Mouse (Mus musculus): ENCODE results near the gene Abcb5. TPM values are rescaled to one million over a fixed set of nuclear protein-coding genes. Genes with fewer than 3 reads are reported as not detected.

Gene Abcb5
- total RNA-seq (2014; rRNA removed) (not detected in 2 replicates), polyA plus RNA-seq (2015; fragmentation: Nextera tagmentation; extraction: Ambion mirVana) (0.04 TPM in 1 of 2 replicates, not detected in the other)

DNA sequence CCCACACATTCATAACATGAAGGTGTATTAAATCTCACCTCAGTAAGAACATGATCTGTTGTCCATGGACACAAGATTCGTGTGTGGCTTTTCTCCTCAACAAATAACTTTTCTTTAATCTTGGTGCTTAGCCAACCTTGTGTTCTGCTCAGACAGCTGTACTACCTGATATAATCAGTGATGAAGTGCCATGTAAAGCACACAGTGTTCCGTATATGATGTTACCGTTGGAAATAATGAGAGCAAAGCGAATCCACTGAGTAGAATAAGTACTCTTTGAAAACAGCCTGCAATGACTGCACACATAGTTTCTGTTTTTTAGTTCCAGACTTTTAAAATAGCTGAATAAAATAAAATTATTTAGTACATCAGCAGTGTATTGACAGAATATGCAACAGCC lies at the start of gene Abcb5:
Gene Abcb5, minus strand, starts transcription at position 101 of the 400 bp plus-strand sequence.
- ATAC-seq (no peak), DNase-seq (no peak)
- no peaks in the 10 kb centered on the region for H3K27me3 ChIP-seq (ENCODE audit: insufficient read depth, low read length)
- no peak within 1 kb of the TSS for H3K4me2 ChIP-seq (ENCODE audit: low read depth)
- WGBS, result 88% methylated on average over 4 of the region's 4 CpGs
- H3K9me3 ChIP-seq (ENCODE audit: low read length), result no peaks in the 10 kb centered on the region
- H3K36me3 ChIP-seq (ENCODE audit: insufficient read depth), result no peaks in the 10 kb centered on the region
- no peak within 1 kb of the TSS for H3K9ac ChIP-seq
- H3K4me3 ChIP-seq (ENCODE audit: low read depth, low read length), result no peak within 1 kb of the TSS
- no peak for TF ChIP-seq CTCF (IDR thresholded peaks at IDR 0.05; ENCODE audit: low read depth)
- H3K27ac ChIP-seq (ENCODE audit: low read depth, low read length), result no peak within 1 kb of the TSS
- no peaks in the 10 kb centered on the region for H3K4me1 ChIP-seq (ENCODE audit: insufficient read depth)

DNA sequence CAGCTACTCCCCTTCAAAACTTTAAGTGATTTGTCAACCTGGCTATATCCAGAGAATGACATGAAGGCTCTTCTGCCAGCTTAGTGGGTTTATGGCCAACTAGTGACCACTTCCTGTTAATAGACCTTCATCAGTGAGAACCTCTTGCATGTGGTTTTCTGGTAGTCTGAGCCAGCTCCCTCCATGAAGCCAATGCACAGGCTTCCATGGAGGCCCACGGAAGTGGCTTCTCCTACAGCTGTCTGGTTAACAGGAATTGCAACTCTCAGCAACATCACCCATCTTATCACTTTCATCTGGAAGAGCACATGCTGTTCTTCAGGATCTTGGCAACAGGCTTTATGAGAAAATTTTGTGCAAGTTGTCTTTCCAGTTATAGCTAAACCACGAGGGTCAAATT lies 33.0 kb upstream of the Abcb5 start:
- WGBS, result 83% methylated on average over 2 of the region's 2 CpGs
- no peak for TF ChIP-seq CTCF (IDR thresholded peaks at IDR 0.05; ENCODE audit: low read depth)
- no peak for ATAC-seq

DNA sequence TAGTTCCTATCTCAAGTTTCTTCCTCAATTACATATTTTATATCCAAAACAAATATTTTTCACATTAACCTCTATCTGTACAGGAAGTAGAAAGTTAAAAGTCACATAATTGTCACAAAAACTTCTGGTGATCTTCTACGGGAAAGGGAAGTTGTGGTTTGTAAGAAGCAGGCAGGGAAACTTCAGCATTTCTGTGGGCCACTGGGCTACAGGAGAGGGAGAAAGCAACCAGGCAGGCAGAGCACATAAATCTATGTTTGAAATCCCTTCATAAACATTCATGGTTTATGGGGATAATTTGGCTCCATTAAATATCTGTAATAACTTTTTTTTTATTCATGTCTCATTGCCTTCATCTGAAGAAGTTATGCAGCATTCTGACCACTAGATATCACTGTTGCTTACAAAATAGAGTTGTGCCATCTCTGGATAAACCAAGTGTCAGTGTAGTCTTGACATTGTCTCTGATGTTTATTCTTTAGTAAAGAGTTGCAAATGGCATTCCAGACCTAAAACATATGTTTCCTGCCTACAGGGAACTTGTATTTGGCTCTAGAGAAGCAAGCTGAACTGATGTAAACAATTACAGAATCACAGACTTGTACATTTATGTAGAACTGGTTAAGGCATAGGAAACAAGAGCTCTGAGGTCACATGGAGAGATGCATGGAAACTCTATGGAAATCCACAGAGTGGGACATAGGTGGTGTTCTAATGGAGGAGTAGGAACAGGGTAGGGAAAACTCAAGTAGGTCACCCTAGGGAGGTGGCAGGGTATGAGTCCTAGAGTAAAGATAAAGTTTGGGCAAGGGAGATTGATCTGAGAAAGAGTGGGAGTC lies 28.3 kb upstream of the Abcb5 start:
- Histone ChIP-seq H3K9me3 (ENCODE audit: low read length) (no peaks in the 10 kb centered on the region), H3K4me1 (ENCODE audit: insufficient read depth) (no peaks in the 10 kb centered on the region), H3K27ac (ENCODE audit: low read depth, low read length) (no peak overlapping the region), H3K4me3 (ENCODE audit: low read depth, low read length) (no peak overlapping the region), H3K27me3 (ENCODE audit: insufficient read depth, low read length) (no peaks in the 10 kb centered on the region), H3K4me2 (ENCODE audit: low read depth) (no peak overlapping the region), H3K36me3 (ENCODE audit: insufficient read depth) (no peaks in the 10 kb centered on the region), H3K9ac (no peak overlapping the region)
- 89% methylated on average over 1 of the region's 1 CpGs for WGBS
- TF ChIP-seq CTCF (IDR thresholded peaks at IDR 0.05; ENCODE audit: low read depth), result peak; percentile 66
- DNase-seq (peak; percentile 54), ATAC-seq (peak; percentile 38; the same call in 1 of the 2 replicates)

More for the DNA sequence above, 33.0 kb upstream of the Abcb5 start:
- no peaks in the 10 kb centered on the region for H3K4me1 ChIP-seq (ENCODE audit: insufficient read depth)
- no peak for DNase-seq
- H3K9ac ChIP-seq, result no peak overlapping the region
- no peak overlapping the region for H3K27ac ChIP-seq (ENCODE audit: low read depth, low read length)
- H3K36me3 ChIP-seq (ENCODE audit: insufficient read depth), result no peaks in the 10 kb centered on the region
- no peak overlapping the region for H3K4me3 ChIP-seq (ENCODE audit: low read depth, low read length)
- H3K27me3 ChIP-seq (ENCODE audit: insufficient read depth, low read length), result no peaks in the 10 kb centered on the region
- no peaks in the 10 kb centered on the region for H3K9me3 ChIP-seq (ENCODE audit: low read length)
- no peak overlapping the region for H3K4me2 ChIP-seq (ENCODE audit: low read depth)

DNA sequence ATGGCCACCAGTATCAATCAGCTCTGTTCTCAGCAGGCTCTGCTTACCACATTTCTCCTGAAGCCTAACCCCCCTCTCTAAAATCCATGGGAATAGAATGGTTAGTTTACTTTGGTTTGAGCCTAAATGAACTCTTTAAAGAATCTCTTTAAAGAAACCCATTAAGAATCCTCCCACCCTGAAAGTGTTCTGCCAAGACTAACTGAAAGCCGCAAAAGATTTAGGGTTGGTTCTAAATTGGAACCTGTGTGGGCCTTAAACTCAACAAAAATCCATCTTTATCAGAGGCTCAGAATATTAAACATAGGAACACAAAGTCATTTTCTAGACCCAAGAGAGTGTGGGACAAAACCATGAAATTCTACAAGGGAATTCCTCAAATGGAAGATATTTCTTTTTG lies 18.6 kb upstream of the Abcb5 start:
- DNase-seq (no peak), ATAC-seq (no peak)
- H3K9me3 ChIP-seq (ENCODE audit: low read length), result no peaks in the 10 kb centered on the region
- 30% methylated on average over 1 of the region's 1 CpGs for WGBS
- H3K36me3 ChIP-seq (ENCODE audit: insufficient read depth), result no peaks in the 10 kb centered on the region
- no peak for TF ChIP-seq CTCF (IDR thresholded peaks at IDR 0.05; ENCODE audit: low read depth)
- no peaks in the 10 kb centered on the region for H3K27me3 ChIP-seq (ENCODE audit: insufficient read depth, low read length)
- no peaks in the 10 kb centered on the region for H3K4me1 ChIP-seq (ENCODE audit: insufficient read depth)
- no peak overlapping the region for H3K4me3 ChIP-seq (ENCODE audit: low read depth, low read length)
- no peak overlapping the region for H3K27ac ChIP-seq (ENCODE audit: low read depth, low read length)
- H3K4me2 ChIP-seq (ENCODE audit: low read depth), result no peak overlapping the region
- no peak overlapping the region for H3K9ac ChIP-seq

DNA sequence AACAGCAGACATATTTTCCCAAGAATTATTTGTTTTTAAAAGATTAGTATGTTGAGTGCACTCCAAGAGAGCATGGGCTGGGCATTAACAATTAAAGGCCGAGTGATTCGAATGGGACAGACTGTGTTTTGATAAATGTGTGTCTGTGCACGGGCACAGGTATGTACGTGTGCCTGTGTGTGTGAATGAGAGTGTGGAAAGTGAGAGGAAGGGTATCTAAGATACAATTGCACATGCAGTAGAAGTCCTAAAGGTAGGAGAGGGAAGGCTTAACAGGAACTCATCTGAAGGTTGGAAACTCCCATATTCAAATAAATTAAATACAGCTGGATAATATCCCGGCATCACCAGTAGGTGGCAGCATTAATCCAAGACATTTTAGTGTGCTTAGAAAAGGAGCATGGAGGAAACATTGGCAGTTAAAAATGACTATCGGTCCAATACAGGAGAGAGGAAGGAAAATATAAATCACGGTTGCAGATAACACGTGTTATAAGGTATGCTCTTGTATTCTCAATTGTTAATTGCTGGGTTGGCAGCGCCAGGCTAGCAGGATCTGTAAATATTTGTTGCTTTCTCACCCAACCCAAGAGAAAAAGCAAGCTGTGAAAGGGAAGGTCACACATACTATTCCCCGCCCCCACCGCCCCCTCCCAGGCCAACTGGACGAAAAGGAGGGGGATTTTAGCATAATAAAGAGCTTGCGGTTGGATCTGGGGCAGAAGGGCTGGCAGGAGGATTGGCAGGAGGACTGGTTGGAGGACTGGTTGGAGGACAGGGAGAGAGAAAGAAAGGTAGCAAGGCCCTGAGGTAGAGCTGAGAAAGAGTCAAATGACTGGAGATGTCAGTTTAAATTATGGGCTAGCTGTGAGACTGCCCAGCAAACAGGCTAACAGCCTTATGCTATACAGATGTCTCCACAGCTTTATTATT lies 35.6 kb downstream of the Abcb5 start:
- no peaks in the 10 kb centered on the region for H3K9me3 ChIP-seq (ENCODE audit: low read length)
- H3K27me3 ChIP-seq (ENCODE audit: insufficient read depth, low read length), result no peaks in the 10 kb centered on the region
- H3K27ac ChIP-seq (ENCODE audit: low read depth, low read length), result no peak overlapping the region
- DNase-seq, result peak; percentile 91
- ATAC-seq, result peak; percentile 79
- peak overlapping the region; percentile 41 for H3K9ac ChIP-seq
- H3K36me3 ChIP-seq (ENCODE audit: insufficient read depth), result no peaks in the 10 kb centered on the region
- H3K4me2 ChIP-seq (ENCODE audit: low read depth), result peak overlapping the region; percentile 38
- 20% methylated on average over 13 of the region's 13 CpGs for WGBS
- H3K4me1 ChIP-seq (ENCODE audit: insufficient read depth), result 0 out of 2 replicates have a peak, but pooled peaks cover 5% of the 10 kb centered on the region
- peak overlapping the region; percentile 17; the same call in 1 of the 2 replicates for H3K4me3 ChIP-seq (ENCODE audit: low read depth, low read length)
- TF ChIP-seq CTCF (IDR thresholded peaks at IDR 0.05; ENCODE audit: low read depth), result peak; percentile 90

DNA sequence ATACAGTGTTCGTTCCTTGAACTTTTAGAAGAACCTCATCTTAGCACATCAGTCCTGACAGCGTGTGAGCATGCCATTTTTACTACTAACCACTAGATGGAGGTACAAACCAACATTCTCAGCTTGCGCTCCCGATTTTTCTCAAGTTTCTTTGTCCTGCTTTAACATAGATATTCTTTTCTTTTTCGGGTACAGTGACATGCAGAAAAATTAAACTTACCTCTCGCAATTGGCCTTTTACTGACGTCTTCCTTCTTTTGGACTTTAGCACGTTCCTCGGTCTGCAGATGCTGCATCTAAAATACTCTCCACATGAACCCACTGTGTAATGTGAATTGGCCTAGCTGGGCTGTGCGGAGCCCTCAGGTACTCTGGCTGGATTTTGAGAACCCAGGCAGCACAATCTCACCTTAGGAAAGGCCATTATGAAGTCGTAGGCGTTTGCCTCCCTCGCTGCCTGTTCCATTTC lies 39.4 kb downstream of the Abcb5 start:
- TF ChIP-seq CTCF (IDR thresholded peaks at IDR 0.05; ENCODE audit: low read depth), result peak; percentile 85
- WGBS, result 14% methylated on average over 13 of the region's 13 CpGs
- Histone ChIP-seq H3K4me2 (ENCODE audit: low read depth) (peak overlapping the region; percentile 23), H3K27ac (ENCODE audit: low read depth, low read length) (no peak overlapping the region), H3K4me1 (ENCODE audit: insufficient read depth) (0 out of 2 replicates have a peak, but pooled peaks cover 5% of the 10 kb centered on the region), H3K4me3 (ENCODE audit: low read depth, low read length) (no peak overlapping the region), H3K9ac (no peak overlapping the region), H3K27me3 (ENCODE audit: insufficient read depth, low read length) (no peaks in the 10 kb centered on the region), H3K36me3 (ENCODE audit: insufficient read depth) (no peaks in the 10 kb centered on the region), H3K9me3 (ENCODE audit: low read length) (no peaks in the 10 kb centered on the region)
- ATAC-seq (peak; percentile 78), DNase-seq (peak; percentile 83)

Measured in forebrain, postnatal 0 days (tissue).